Mouse (Mus musculus): ENCODE measurements around the gene Crebrf. TPM values are rescaled to one million over a fixed set of nuclear protein-coding genes. Genes with fewer than 3 reads are reported as not detected.

Crebrf gene
- polyA plus RNA-seq, 1 experiment from 2014 or later: 4.6 TPM

GRCm38 (mm10) chr17:26699819-26700616 is 15.4 kb upstream of the Crebrf start:
- Histone ChIP-seq H3K27ac (ENCODE audit: low read depth, low read length) (peak overlapping the region; percentile 42; the same call in 1 of the 2 replicates), H3K27me3 (ENCODE audit: control insufficient read depth, insufficient read depth, low read length) (no peaks in the 10 kb centered on the region), H3K9me3 (replicated peaks; ENCODE audit: control insufficient read depth, low read length) (no peaks in the 10 kb centered on the region), H3K4me3 (ENCODE audit: low read depth, low read length) (no peak overlapping the region), H3K36me3 (ENCODE audit: control insufficient read depth, insufficient read depth, low read length) (peaks cover 10% of the 10 kb centered on the region; the same call in 1 of the 2 replicates), H3K4me2 (no peak overlapping the region), H3K4me1 (ENCODE audit: control insufficient read depth, insufficient read depth, low read length) (peaks cover 40% of the 10 kb centered on the region), H3K9ac (ENCODE audit: low read depth, low read length) (no peak overlapping the region)
- WGBS (ENCODE audit: insufficient replicate concordance): 71% methylated on average over 10 of the region's 10 CpGs
- no peak for ATAC-seq (replicated peaks; ENCODE audit: insufficient number of reproducible peaks, low FRiP score, low TSS enrichment)

GRCm38 (mm10) chr17:26701565-26701964 is 13.9 kb upstream of the Crebrf start:
- Histone ChIP-seq H3K9me3 (replicated peaks; ENCODE audit: control insufficient read depth, low read length) (no peaks in the 10 kb centered on the region), H3K4me3 (ENCODE audit: low read depth, low read length) (no peak overlapping the region), H3K27ac (ENCODE audit: low read depth, low read length) (peak overlapping the region; percentile 25), H3K27me3 (ENCODE audit: control insufficient read depth, insufficient read depth, low read length) (no peaks in the 10 kb centered on the region), H3K4me1 (ENCODE audit: control insufficient read depth, insufficient read depth, low read length) (peaks cover 47% of the 10 kb centered on the region), H3K9ac (ENCODE audit: low read depth, low read length) (no peak overlapping the region), H3K36me3 (ENCODE audit: control insufficient read depth, insufficient read depth, low read length) (peaks cover 3% of the 10 kb centered on the region; the same call in 1 of the 2 replicates), H3K4me2 (peak overlapping the region; percentile 30)
- ATAC-seq (replicated peaks; ENCODE audit: insufficient number of reproducible peaks, low FRiP score, low TSS enrichment): no peak
- 64% methylated on average over 13 of the region's 13 CpGs for WGBS (ENCODE audit: insufficient replicate concordance)

GRCm38 (mm10) chr17:26702621-26703020 is 12.8 kb upstream of the Crebrf start:
- H3K36me3 ChIP-seq (ENCODE audit: control insufficient read depth, insufficient read depth, low read length): peaks cover 3% of the 10 kb centered on the region; the same call in 1 of the 2 replicates
- H3K9ac ChIP-seq (ENCODE audit: low read depth, low read length): no peak overlapping the region
- H3K27ac ChIP-seq (ENCODE audit: low read depth, low read length): no peak overlapping the region
- no peaks in the 10 kb centered on the region for H3K9me3 ChIP-seq (replicated peaks; ENCODE audit: control insufficient read depth, low read length)
- no peak overlapping the region for H3K4me3 ChIP-seq (ENCODE audit: low read depth, low read length)
- WGBS (ENCODE audit: insufficient replicate concordance): 75% methylated on average over 4 of the region's 4 CpGs
- peaks cover 49% of the 10 kb centered on the region for H3K4me1 ChIP-seq (ENCODE audit: control insufficient read depth, insufficient read depth, low read length)
- H3K4me2 ChIP-seq: no peak overlapping the region
- no peak for ATAC-seq (replicated peaks; ENCODE audit: insufficient number of reproducible peaks, low FRiP score, low TSS enrichment)
- no peaks in the 10 kb centered on the region for H3K27me3 ChIP-seq (ENCODE audit: control insufficient read depth, insufficient read depth, low read length)

GRCm38 (mm10) chr17:26703671-26704070 is 11.8 kb upstream of the Crebrf start:
- ATAC-seq (replicated peaks; ENCODE audit: insufficient number of reproducible peaks, low FRiP score, low TSS enrichment): no peak
- whole genome bisulfite sequencing (ENCODE audit: insufficient replicate concordance): 85% methylated on average over 4 of the region's 4 CpGs
- Histone ChIP-seq H3K9me3 (replicated peaks; ENCODE audit: control insufficient read depth, low read length) (no peaks in the 10 kb centered on the region), H3K27me3 (ENCODE audit: control insufficient read depth, insufficient read depth, low read length) (no peaks in the 10 kb centered on the region), H3K4me3 (ENCODE audit: low read depth, low read length) (no peak overlapping the region), H3K27ac (ENCODE audit: low read depth, low read length) (no peak overlapping the region), H3K36me3 (ENCODE audit: control insufficient read depth, insufficient read depth, low read length) (peaks cover 3% of the 10 kb centered on the region; the same call in 1 of the 2 replicates), H3K4me1 (ENCODE audit: control insufficient read depth, insufficient read depth, low read length) (peaks cover 49% of the 10 kb centered on the region), H3K4me2 (no peak overlapping the region), H3K9ac (ENCODE audit: low read depth, low read length) (no peak overlapping the region)

GRCm38 (mm10) chr17:26705463-26706359 is 9.7 kb upstream of the Crebrf start:
- H3K4me3 ChIP-seq (ENCODE audit: low read depth, low read length): no peak overlapping the region
- peaks cover 44% of the 10 kb centered on the region for H3K4me1 ChIP-seq (ENCODE audit: control insufficient read depth, insufficient read depth, low read length)
- 61% methylated on average over 11 of the region's 11 CpGs for WGBS (ENCODE audit: insufficient replicate concordance)
- no peaks in the 10 kb centered on the region for H3K36me3 ChIP-seq (ENCODE audit: control insufficient read depth, insufficient read depth, low read length)
- H3K4me2 ChIP-seq: no peak overlapping the region
- no peak overlapping the region; the same call in 1 of the 2 replicates for H3K9ac ChIP-seq (ENCODE audit: low read depth, low read length)
- no peaks in the 10 kb centered on the region for H3K9me3 ChIP-seq (replicated peaks; ENCODE audit: control insufficient read depth, low read length)
- peak overlapping the region; percentile 41 for H3K27ac ChIP-seq (ENCODE audit: low read depth, low read length)
- no peaks in the 10 kb centered on the region for H3K27me3 ChIP-seq (ENCODE audit: control insufficient read depth, insufficient read depth, low read length)
- ATAC-seq (replicated peaks; ENCODE audit: insufficient number of reproducible peaks, low FRiP score, low TSS enrichment): no peak

GRCm38 (mm10) chr17:26707066-26707465 is 8.4 kb upstream of the Crebrf start:
- Histone ChIP-seq H3K27me3 (ENCODE audit: control insufficient read depth, insufficient read depth, low read length) (no peaks in the 10 kb centered on the region), H3K9me3 (replicated peaks; ENCODE audit: control insufficient read depth, low read length) (no peaks in the 10 kb centered on the region), H3K27ac (ENCODE audit: low read depth, low read length) (no peak overlapping the region), H3K4me3 (ENCODE audit: low read depth, low read length) (no peak overlapping the region), H3K36me3 (ENCODE audit: control insufficient read depth, insufficient read depth, low read length) (no peaks in the 10 kb centered on the region), H3K9ac (ENCODE audit: low read depth, low read length) (no peak overlapping the region), H3K4me1 (ENCODE audit: control insufficient read depth, insufficient read depth, low read length) (peaks cover 33% of the 10 kb centered on the region), H3K4me2 (no peak overlapping the region)
- no peak for ATAC-seq (replicated peaks; ENCODE audit: insufficient number of reproducible peaks, low FRiP score, low TSS enrichment)
- WGBS (ENCODE audit: insufficient replicate concordance): 51% methylated on average over 7 of the region's 7 CpGs

- Histone ChIP-seq H3K27me3 (ENCODE audit: control insufficient read depth, insufficient read depth, low read length) (no peaks in the 10 kb centered on the region), H3K9me3 (replicated peaks; ENCODE audit: control insufficient read depth, low read length) (no peaks in the 10 kb centered on the region), H3K4me3 (ENCODE audit: low read depth, low read length) (no peak overlapping the region), H3K27ac (ENCODE audit: low read depth, low read length) (no peak overlapping the region), H3K4me1 (ENCODE audit: control insufficient read depth, insufficient read depth, low read length) (peaks cover 22% of the 10 kb centered on the region), H3K9ac (ENCODE audit: low read depth, low read length) (no peak overlapping the region), H3K36me3 (ENCODE audit: control insufficient read depth, insufficient read depth, low read length) (no peaks in the 10 kb centered on the region), H3K4me2 (no peak overlapping the region)
- no peak for ATAC-seq (replicated peaks; ENCODE audit: insufficient number of reproducible peaks, low FRiP score, low TSS enrichment)
These were observed 7.0 kb upstream of the Crebrf start for GRCm38 (mm10) chr17:26708499-26708898.

- Histone ChIP-seq H3K27ac (ENCODE audit: low read depth, low read length) (0 out of 2 replicates have a peak overlapping the region, but pooled peaks have one; percentile 1), H3K4me1 (ENCODE audit: control insufficient read depth, insufficient read depth, low read length) (peaks cover 22% of the 10 kb centered on the region), H3K4me2 (no peak overlapping the region), H3K36me3 (ENCODE audit: control insufficient read depth, insufficient read depth, low read length) (no peaks in the 10 kb centered on the region), H3K27me3 (ENCODE audit: control insufficient read depth, insufficient read depth, low read length) (no peaks in the 10 kb centered on the region), H3K9me3 (replicated peaks; ENCODE audit: control insufficient read depth, low read length) (no peaks in the 10 kb centered on the region), H3K9ac (ENCODE audit: low read depth, low read length) (no peak overlapping the region), H3K4me3 (ENCODE audit: low read depth, low read length) (no peak overlapping the region)
- WGBS (ENCODE audit: insufficient replicate concordance): 57% methylated on average over 9 of the region's 9 CpGs
- no peak for ATAC-seq (replicated peaks; ENCODE audit: insufficient number of reproducible peaks, low FRiP score, low TSS enrichment)
These were observed 6.4 kb upstream of the Crebrf start for GRCm38 (mm10) chr17:26708993-26709590.

Measured in heart, embryonic 11.5 days (tissue).